Mouse (Mus musculus) intestine, postnatal 0 days (tissue): ENCODE measurements around the gene Vpreb3. TPM values are rescaled to one million over a fixed set of nuclear protein-coding genes. Genes with fewer than 3 reads are reported as not detected.

ENCODE experiments used
- ATAC-seq: fragments of 200-750 bp; cut with Nextera tagmentation; 2 replicates; pipeline ENCODE4 v1.8.0; 2017; ENCODE audit warnings: mild to moderate bottlenecking, moderate TSS enrichment, moderate library complexity
- H3K27ac ChIP-seq: fragments of 300-500 bp; sonication (generic); 2 replicates; pipeline ENCODE4 v1.5.1; 2014; ENCODE audit warnings: mild to moderate bottlenecking, low read depth, low read length, moderate library complexity
- H3K27me3 ChIP-seq: fragments of 300-500 bp; sonication (generic); replicated peaks from 2 replicates; pipeline ENCODE4 v1.6.1; 2014; ENCODE audit warnings: low read length, mixed read lengths; ENCODE audit not compliant: control insufficient read depth, insufficient read depth
- H3K36me3 ChIP-seq: fragments of 300-500 bp; sonication (generic); 2 replicates; pipeline ENCODE4 v1.6.1; 2014; ENCODE audit warnings: mild to moderate bottlenecking, moderate library complexity; ENCODE audit not compliant: control insufficient read depth, insufficient read depth
- H3K4me1 ChIP-seq: fragments of 300-500 bp; sonication (generic); replicated peaks from 2 replicates; pipeline ENCODE4 v1.6.1; 2014; ENCODE audit warnings: antibody characterized with exemption, low read length, mixed read lengths; ENCODE audit not compliant: control insufficient read depth, insufficient read depth
- H3K4me2 ChIP-seq: fragments of 300-500 bp; sonication (generic); replicated peaks from 2 replicates; pipeline ENCODE4 v1.6.1; 2014; ENCODE audit warnings: low read depth, mild to moderate bottlenecking, moderate library complexity
- H3K4me3 ChIP-seq: fragments of 300-500 bp; sonication (generic); 2 replicates; pipeline ENCODE4 v1.5.1; 2014; ENCODE audit warnings: low read depth, low read length
- H3K9ac ChIP-seq: fragments of 300-500 bp; sonication (generic); 2 replicates; pipeline ENCODE4 v1.6.1; 2014; ENCODE audit warnings: mild to moderate bottlenecking, low read depth, low read length
- H3K9me3 ChIP-seq: fragments of 300-500 bp; sonication (generic); 2 replicates; pipeline ENCODE4 v1.6.1; 2016; ENCODE audit warnings: mixed run types; ENCODE audit not compliant: control insufficient read depth
- CTCF ChIP-seq: sonication (generic); IDR thresholded peaks from 2 replicates; pipeline ENCODE4 v1.5.1; 2016; ENCODE audit warnings: low read depth, mild to moderate bottlenecking, control low read depth, antibody characterized with exemption, moderate library complexity
- WGBS: fragments of 180-500 bp; shearing (Covaris S2); extraction: QIAGEN DNeasy Blood & Tissue Kit; methylation state at CpG from one replicate; pipeline ENCODE4 v1.1.7; 2014; 5-methylcytosine and 5-hydroxymethylcytosine counted together
- polyA plus RNA-seq: library from polyadenylated mRNA; unstranded; fragments of >200 nt; fragmentation: Nextera tagmentation; extraction: Ambion mirVana; gene quantifications from 2 replicates; pipeline ENCODE4 v1.2.1, GENCODE M21; 2015

Gene Vpreb3
- polyA plus RNA-seq, 1 experiment from 2014 or later = not detected

DNA sequence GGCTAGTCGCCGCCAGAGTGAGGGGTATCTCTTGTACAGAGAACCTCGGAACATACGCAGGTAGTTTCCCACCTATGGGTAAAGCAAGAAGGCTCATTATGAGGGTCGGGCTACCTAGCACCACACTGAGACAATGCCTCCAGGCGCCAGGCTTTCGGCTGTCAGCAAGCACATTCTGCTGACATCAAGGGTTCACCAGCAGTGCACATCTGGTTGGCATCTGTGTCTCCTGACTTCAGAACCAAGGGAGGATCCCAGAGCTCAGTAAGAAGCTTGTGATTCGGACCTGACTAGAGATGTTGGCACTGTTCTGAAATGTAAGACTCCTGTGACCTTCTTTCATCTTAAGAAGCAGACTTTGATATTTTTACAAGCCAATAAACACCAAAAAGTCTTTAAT lies 26.0 kb upstream of the Vpreb3 start:
- no peaks in the 10 kb centered on the region for H3K27me3 ChIP-seq
- TF ChIP-seq CTCF = no peak
- H3K4me1 ChIP-seq = 0 out of 2 replicates have a peak, but pooled peaks cover under 1% of the 10 kb centered on the region
- no peak overlapping the region for H3K4me2 ChIP-seq
- ATAC-seq = no peak
- peaks cover 33% of the 10 kb centered on the region for H3K36me3 ChIP-seq
- H3K27ac ChIP-seq = no peak overlapping the region
- no peak overlapping the region for H3K4me3 ChIP-seq
- H3K9ac ChIP-seq = no peak overlapping the region
- WGBS = 85% methylated on average over 8 of the region's 8 CpGs
- H3K9me3 ChIP-seq = no peaks in the 10 kb centered on the region

DNA sequence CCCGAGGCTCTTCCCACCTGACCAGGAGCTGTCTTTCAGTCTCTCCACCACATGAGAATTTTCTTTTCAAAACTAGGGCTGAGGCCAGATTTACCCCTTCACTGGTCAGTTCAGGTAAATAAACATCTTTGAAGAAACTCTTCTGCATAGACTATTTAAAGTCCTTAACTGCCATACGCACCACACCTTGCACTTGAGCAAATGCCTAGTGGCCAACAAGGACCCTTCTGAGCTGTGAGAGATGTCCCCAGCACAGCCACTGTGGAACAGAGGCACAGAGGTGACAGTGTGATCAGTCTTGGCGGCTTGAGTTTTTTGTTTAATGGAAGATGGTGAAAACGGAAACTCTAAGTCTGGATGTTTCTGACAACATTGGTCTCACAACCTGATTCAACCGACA lies 23.8 kb upstream of the Vpreb3 start:
- no peak overlapping the region for H3K4me2 ChIP-seq
- no peaks in the 10 kb centered on the region for H3K27me3 ChIP-seq
- no peaks in the 10 kb centered on the region for H3K9me3 ChIP-seq
- 0 out of 2 replicates have a peak, but pooled peaks cover 3% of the 10 kb centered on the region for H3K4me1 ChIP-seq
- H3K27ac ChIP-seq = no peak overlapping the region
- WGBS = 78% methylated on average over 5 of the region's 5 CpGs
- peaks cover 29% of the 10 kb centered on the region for H3K36me3 ChIP-seq
- no peak for ATAC-seq
- TF ChIP-seq CTCF = no peak
- no peak overlapping the region for H3K9ac ChIP-seq
- no peak overlapping the region for H3K4me3 ChIP-seq

DNA sequence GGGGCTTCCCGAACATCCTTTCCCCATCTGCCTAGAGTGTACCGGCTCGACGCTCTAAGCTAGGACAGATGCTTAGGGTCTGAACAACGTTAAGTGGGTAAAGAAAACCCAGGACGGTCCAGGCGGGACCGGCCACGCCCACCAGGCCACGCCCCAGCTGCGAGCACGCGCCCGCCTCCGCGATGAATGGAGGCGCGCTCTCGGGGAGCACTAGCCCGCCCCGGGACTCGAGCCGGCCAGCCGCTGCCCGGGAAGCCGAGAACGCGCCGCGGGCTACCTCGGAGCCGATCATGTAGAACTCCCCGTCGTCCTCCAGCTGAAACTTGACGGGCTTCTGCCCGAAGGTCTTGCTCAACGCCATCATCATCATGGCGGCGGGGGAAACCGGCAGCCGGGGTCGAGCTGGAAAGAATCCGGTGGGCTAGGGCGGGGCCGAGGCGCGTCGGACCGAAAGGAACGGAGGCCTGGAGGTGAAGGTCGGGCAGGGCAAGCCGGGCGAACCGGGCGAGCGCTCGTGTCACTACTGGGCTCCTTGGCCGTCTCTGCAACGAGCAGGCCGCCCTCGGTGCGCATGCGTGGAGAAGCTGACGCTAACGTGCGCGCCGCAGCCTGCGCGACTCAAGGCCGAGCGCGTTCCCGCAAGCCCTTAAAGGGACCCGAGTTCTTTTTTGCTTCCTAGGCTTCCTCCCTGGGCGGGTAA lies 21.7 kb upstream of the Vpreb3 start, which contains the start of gene Smarcb1:
Smarcb1 (minus strand) TSS at position 592 of the 700 bp plus-strand sequence.
- WGBS = under 1% methylated on average over 76 of the region's 76 CpGs
- ATAC-seq = peak; percentile 90
- TF ChIP-seq CTCF = no peak

DNA sequence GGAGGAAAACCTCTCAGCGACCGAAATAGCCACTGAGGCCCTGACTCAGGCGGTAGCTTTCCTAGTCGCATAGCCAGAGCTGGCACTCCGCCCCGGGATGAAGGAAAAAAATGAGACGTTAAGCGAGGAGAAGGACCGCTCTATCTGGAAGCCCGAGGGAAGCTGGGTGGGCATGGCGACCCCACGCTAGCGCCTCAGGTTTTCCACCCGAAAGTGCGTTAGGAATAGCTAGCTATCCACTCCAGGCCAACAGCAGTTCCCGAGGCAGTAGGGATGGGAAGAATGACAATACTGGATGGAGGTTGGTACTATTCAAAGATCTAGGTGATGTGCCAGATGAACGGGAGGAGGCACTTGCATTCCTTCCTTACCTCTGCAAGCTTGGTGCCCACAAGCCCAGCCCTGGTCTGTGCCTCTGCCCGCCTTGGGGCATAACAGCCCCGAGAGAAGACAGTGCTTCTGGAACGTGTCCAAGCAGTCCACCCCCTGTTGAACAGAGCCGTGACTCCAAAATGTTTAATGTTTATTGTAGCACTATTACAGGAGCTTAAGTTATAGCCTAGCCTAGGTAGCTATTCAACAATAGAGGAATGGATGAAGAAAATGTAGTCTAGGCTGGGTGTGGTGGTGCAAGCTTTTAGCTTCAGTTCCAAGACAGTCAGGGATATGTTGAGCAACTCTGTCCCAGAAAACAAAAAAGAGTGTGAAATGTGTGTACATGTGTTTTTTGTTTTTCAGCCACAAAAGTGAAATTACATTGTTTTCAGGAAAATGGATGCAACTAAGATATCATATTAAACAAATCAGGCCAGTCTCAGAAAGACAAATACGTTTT lies 20.9 kb upstream of the Vpreb3 start:
- peak overlapping the region; percentile 100 for H3K4me3 ChIP-seq
- H3K9me3 ChIP-seq = no peaks in the 10 kb centered on the region
- H3K9ac ChIP-seq = peak overlapping the region; percentile 86
- TF ChIP-seq CTCF = no peak
- peak overlapping the region; percentile 88; the same call in 1 of the 2 replicates for H3K27ac ChIP-seq
- H3K4me1 ChIP-seq = 0 out of 2 replicates have a peak, but pooled peaks cover 3% of the 10 kb centered on the region
- H3K36me3 ChIP-seq = peaks cover 24% of the 10 kb centered on the region
- H3K4me2 ChIP-seq = peak overlapping the region; percentile 82
- 5% methylated on average over 22 of the region's 22 CpGs for WGBS
- no peaks in the 10 kb centered on the region for H3K27me3 ChIP-seq
- no peak for ATAC-seq

More for the DNA sequence above, 21.7 kb upstream of the Vpreb3 start, which contains the start of gene Smarcb1:
- peak within 1 kb of the TSS; percentile 88 for H3K27ac ChIP-seq
- no peaks in the 10 kb centered on the region for H3K9me3 ChIP-seq
- peak within 1 kb of the TSS; percentile 86 for H3K9ac ChIP-seq
- H3K27me3 ChIP-seq = no peaks in the 10 kb centered on the region
- H3K36me3 ChIP-seq = peaks cover 27% of the 10 kb centered on the region
- H3K4me2 ChIP-seq = peak within 1 kb of the TSS; percentile 82
- H3K4me1 ChIP-seq = 0 out of 2 replicates have a peak, but pooled peaks cover 3% of the 10 kb centered on the region
- peak within 1 kb of the TSS; percentile 100 for H3K4me3 ChIP-seq

DNA sequence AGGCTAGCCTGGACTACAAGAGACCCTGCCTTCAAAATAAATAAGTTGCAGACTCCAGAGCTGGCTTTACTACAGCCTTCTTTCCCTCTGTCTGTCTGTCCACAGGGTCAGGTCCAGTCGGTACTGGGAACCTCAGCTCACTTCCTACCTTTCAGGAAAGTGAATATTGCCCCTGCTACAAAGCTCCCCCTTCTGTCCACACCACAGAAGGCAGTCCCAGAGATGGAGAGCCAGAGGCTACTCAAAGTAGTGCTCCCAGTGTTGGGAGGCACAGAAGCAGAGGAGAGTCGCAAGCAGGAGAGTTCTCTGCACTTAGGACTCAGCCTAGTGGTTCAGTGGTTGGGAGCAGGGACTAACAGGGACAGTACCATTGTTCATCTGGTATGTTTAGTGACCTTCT lies 18.5 kb upstream of the Vpreb3 start:
- no peak overlapping the region for H3K9ac ChIP-seq
- no peak overlapping the region for H3K4me3 ChIP-seq
- 0 out of 2 replicates have a peak, but pooled peaks cover 3% of the 10 kb centered on the region for H3K4me1 ChIP-seq
- H3K9me3 ChIP-seq = no peaks in the 10 kb centered on the region
- H3K27ac ChIP-seq = no peak overlapping the region
- whole genome bisulfite sequencing = 70% methylated on average over 2 of the region's 2 CpGs
- H3K4me2 ChIP-seq = no peak overlapping the region
- ATAC-seq = no peak
- peaks cover 25% of the 10 kb centered on the region; the same call in 1 of the 2 replicates for H3K36me3 ChIP-seq
- TF ChIP-seq CTCF = peak; percentile 54
- no peaks in the 10 kb centered on the region for H3K27me3 ChIP-seq

DNA sequence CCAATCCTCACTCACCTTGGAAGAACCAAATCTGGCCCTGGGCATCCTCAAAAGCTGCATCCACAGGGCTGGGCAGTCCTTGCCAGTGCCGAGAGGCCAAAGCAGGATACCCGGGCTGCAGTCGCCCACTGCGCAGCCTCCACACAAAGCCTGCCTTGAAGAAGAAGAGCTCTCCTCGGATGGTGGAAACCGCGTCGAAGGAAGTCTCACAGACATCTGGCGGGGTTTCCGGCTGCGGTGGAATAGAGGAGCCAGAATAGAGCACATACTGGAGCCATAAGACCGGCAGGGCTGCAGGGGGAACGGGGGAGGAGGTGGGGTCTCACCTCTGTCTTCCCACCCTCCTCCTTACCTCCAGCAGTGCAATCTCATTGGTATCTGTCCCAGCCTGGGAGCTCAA lies 16.5 kb upstream of the Vpreb3 start:
- H3K9me3 ChIP-seq = no peaks in the 10 kb centered on the region
- 0 out of 2 replicates have a peak, but pooled peaks cover 3% of the 10 kb centered on the region for H3K4me1 ChIP-seq
- no peak for ATAC-seq
- H3K27ac ChIP-seq = no peak overlapping the region
- H3K4me3 ChIP-seq = no peak overlapping the region
- no peak overlapping the region for H3K4me2 ChIP-seq
- TF ChIP-seq CTCF = no peak
- peaks cover 25% of the 10 kb centered on the region; the same call in 1 of the 2 replicates for H3K36me3 ChIP-seq
- 77% methylated on average over 13 of the region's 13 CpGs for WGBS
- no peak overlapping the region for H3K9ac ChIP-seq
- H3K27me3 ChIP-seq = peaks cover 3% of the 10 kb centered on the region; the same call in 1 of the 2 replicates
